Mouse (Mus musculus) thymus, postnatal 25 days (tissue): ENCODE data around the gene Slc36a4.

ENCODE experiments used
- DNase-seq: peaks from one replicate; pipeline ENCODE4 v3.0.0; 2022

Slc36a4 gene

DNA sequence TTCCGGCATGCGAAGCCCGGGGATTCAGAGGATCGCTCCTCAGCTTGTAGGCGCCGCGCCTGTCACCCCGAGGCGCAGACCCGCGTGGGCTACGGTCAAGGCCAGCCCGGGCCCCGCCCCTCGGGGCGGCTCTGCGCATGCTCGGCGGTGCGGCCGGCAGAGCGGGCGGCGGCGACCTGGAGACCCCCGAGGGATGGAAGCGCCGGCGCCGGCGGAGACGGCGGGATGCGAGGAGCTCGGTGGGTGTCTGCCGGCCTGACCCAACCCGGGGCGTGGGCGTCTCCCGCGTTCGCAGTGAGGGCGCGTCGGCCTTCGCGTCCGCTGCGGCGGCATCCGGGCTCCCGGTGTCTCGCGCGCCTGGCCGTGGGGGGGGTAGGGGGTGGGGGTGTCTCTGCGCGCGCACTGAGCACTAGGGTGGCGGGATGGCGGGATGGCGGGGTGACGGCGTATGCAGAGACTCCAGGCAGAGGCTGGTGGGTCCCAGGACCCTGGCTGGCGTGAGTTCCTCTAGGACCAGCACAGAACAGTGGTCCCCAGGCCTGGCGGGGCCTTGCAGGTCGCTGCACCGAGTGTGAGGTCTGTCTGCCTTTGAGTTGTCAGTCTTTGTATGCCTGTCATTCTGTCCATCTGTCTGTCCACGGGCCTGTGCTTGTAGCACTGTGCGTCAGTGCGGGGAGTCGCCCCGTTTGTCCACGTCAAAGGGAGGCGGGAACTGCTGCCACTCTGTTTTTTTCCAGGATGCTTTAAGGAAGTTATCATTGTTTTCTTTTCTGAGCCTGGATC lies at the start of gene Slc36a4:
TSS of gene Slc36a4 (plus strand) at position 140 of the 783 bp plus-strand sequence.
- peak; percentile 68 for DNase-seq

- no peak for DNase-seq
Observed at GRCm38 (mm10) chr9:15664606-15665005, 44.9 kb upstream of the Slc36a4 start.

DNA sequence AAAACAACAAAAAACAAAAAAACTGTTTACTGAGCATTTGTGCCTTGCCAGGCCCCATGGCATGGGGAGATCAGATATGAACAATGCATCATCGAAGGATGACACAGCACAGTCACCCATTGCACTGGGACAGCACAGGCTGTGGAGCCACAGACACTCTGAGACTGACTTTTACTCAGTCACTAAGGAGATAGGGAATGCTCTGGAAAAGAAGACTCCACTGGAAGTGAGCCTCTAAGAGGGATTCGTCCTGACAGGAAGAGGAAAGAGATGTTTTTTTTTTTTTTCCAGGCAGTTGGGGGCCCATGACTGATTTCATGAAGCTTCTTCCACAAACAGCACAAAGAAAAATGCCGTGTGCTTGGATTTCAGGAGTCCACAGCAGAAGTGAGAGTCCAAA lies 40.1 kb upstream of the Slc36a4 start:
- DNase-seq = no peak

GRCm38 (mm10) chr9:15670002-15670527 lies 39.5 kb upstream of the Slc36a4 start:
- no peak for DNase-seq

GRCm38 (mm10) chr9:15672251-15672650 lies 37.3 kb upstream of the Slc36a4 start:
- DNase-seq = no peak

GRCm38 (mm10) chr9:15681855-15682466 lies 27.6 kb upstream of the Slc36a4 start:
- peak; percentile 52 for DNase-seq

DNA sequence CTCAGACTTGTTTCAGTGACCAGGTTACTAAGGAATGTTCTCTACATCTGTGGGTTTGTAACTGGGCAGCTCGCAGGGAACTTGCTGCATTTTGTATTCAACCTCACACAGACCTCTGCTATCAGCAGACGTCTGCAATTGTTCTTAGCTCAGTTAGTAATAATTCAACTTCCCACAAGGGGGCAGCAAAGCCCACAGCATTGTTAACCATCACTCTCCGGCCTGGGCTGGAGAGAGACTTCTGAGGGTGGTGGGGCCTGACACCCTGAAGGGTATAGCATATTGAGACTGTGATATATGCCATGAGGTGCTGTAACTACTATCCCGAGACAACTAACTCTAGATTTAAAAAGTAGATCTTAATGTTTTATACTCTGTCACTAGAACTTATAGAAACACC lies 24.3 kb upstream of the Slc36a4 start:
- peak; percentile 68 for DNase-seq

GRCm38 (mm10) chr9:15687358-15687757 lies 22.2 kb upstream of the Slc36a4 start:
- no peak for DNase-seq

DNA sequence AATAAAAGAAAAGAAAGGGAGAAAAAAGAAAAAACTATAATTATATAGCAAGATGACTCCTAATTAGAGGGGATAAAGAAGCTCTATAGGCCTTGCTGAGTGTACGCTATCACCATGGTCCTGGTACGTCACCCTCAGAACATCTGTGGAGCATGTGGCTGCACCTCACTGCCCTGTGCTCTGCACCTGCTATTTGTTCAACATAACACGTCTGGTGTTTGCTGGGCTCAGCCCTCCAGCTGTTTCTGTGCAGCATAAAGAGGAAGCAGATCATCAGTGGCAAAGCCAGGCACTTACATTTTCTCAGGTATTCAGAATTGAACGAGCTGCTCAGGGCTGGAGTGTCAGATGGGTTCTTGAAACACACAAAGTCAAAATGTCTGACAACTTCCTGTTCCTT lies 15.7 kb upstream of the Slc36a4 start:
- no peak for DNase-seq

GRCm38 (mm10) chr9:15694989-15695388 lies 14.5 kb upstream of the Slc36a4 start:
- DNase-seq = no peak

- no peak for DNase-seq
Observed at GRCm38 (mm10) chr9:15705706-15706105, 3.8 kb upstream of the Slc36a4 start.

- no peak for DNase-seq
Observed at GRCm38 (mm10) chr9:15708979-15709598, 449 bp upstream of the Slc36a4 start.

DNA sequence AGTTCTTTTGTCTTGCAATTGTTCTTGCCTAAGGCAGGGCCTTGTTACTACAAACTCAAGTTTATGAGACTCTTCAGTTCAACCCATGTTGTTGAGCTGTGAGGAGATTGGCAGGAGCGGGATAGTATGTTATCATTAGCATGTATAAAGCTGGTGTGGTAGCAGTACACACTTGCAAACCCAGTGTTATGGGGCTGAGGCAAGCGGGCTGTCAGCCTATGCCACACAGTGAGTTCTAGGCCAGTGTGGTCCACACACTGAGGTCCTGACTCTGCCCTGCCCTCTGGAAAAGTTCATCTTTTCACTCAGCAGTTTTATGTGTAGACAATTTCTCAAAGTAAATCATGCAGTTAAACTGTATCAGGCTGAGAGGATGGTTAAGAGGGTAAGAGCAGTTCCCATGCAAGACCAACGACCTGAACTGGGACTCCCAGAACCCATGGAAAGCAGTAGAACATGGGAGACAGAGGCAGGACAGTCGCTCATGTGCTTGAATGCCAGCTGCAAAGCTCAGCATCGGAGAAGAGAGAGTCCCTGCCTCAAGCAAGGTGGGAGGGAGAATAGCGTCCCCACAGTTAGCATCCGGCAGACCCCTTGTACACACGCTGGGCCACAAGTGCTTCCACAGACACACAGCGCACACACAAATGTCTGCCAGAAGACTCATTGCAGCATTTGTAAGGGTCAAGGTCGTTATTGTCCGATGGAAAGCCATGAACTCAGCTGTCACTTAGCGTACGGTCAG lies 1.5 kb downstream of the Slc36a4 start:
- no peak for DNase-seq

DNA sequence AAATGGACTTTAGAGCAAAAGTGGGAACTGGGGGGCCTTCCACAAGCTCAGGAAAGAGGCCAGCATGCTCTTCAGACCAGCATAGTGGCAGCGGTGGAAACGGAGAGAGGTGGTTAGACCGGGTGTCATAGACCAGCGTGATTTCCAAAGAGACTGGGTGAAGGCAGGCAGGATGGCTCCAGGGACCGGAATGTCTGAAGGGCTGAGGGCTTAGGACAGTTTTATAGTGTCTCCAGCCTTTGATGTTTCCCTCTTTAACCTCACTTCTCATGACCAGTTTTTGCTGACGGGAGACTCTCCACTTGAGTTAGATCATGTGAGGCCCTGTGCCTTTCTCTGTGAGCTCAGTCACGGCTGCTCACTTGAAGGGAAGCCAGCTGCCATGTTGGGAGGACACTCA lies 2.1 kb downstream of the Slc36a4 start:
- no peak for DNase-seq

GRCm38 (mm10) chr9:15714792-15715191 lies 5.3 kb downstream of the Slc36a4 start:
- DNase-seq = no peak

DNA sequence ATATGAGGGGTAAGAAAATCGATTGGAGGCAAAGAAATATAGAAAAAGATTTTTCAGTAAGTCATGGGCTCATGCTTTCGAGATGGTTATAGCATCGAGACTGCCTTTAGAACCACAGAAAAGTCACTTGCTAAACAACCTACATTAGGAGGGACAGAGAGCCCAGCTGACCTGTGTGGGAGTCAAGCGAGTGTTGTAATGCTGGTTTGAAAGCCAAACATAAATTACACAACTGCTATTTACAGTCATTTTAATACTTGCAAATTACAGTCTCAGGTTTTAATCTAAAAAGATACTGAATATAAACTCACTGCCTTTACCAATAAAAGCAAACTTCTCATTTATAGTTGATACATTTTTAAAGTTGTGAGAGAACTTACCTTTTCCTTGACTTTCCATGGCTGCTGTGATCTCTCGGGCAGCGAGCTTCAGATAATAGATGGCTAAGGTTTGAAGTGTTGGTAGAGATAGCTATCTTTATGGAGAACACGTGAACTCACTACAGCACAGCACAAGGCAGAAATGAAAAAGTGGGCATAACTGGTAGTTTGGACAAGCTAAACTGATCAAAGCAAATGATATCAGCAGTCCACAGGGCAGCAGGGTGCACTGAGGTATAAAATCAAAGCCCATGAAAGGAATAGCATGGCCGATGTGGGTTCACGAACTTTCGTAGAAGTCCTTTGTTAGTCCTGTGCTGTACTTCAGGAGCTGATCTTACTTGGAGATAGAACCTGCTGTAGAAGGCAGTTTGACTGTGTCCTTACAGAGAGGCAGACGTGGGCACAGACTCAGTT lies 5.9 kb downstream of the Slc36a4 start:
- DNase-seq = no peak

DNA sequence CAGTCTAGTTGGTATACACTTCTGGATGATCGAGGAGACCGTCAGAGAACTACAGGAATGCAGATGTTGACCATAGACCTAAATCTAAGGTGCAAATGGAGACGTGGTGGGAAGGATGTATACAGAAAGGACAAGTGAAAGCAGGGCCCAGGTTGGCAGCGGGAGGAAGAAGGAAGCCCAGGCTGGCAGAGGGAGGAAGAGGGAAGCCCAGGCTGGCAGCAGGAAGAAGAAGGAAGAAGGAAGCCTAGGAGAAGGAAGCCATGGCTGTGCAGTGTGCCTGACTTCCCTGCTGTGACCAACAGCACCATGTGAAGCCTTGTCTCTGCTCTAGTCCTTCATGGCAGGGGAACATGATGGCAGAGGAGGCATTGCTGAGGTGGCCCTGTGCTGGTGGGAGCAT lies 7.8 kb downstream of the Slc36a4 start:
- no peak for DNase-seq

GRCm38 (mm10) chr9:15718295-15718694 lies 8.8 kb downstream of the Slc36a4 start:
- no peak for DNase-seq

DNA sequence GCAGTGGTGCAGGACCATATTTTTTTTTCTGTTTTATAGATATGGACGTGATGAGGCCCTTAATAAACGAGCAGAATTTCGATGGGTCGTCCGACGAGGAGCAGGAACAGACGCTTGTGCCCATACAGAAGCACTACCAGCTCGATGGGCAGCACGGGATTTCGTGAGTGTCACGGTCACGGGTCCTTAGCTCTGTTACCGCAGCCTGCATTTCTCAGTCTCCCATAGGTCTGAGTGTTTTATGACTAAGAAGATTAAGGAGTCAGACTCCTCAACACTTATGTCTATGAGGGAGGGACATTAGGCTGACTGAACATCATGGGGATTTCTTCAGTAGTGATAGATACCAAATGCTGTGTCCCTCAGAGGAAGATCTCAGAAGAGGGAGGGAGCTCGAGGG lies 10.1 kb downstream of the Slc36a4 start:
- DNase-seq = no peak

- DNase-seq = no peak
Observed at GRCm38 (mm10) chr9:15720556-15720955, 11.0 kb downstream of the Slc36a4 start.

DNA sequence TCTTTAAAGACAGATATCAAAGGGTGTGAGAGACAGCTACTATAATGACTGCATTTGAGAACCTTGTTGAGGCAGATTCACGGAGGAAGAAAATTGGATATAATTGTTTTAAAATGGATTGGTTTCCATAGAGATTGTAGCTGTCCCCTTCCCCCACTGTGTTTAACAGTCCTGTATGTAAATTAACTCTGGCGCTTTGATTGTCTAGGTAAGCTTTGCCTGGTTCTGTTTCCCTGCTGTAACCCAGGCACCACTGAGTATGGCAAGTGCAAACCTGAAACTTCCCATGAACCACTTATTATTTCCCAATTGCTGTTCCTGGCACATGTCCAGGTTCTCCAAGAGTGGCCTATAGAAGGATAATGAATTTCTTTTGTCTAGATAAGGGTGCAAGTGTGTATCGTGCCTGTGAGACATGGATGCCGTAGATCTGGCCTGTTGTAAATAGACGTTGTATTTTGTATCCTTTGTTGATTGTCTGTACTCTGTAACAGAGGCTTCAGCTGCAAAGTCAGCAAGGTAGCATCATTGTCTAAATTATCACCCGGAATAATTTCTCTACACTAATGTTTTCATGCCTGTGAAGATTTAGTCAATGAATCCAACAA lies 11.8 kb downstream of the Slc36a4 start:
- DNase-seq = no peak

GRCm38 (mm10) chr9:15722506-15722905 lies 13.0 kb downstream of the Slc36a4 start:
- DNase-seq = no peak
